Mouse (Mus musculus) layer of hippocampus, postnatal 25 days (tissue): Measurements from ENCODE around the gene Cort. TPM values are rescaled to one million over a fixed set of nuclear protein-coding genes. Genes with fewer than 3 reads are reported as not detected.
"Not testable (repeated sequence)": the region's sequence is repeated elsewhere in the genome, so short reads cannot be mapped to it uniquely, and the experiment has no call there.

Experiments used
- DNase-seq, 2 experiments: peaks; one replicate each; pipeline ENCODE4 v3.0.0; 2022; ENCODE audit warnings: mixed read lengths in 2 of 2, low spot score in 1 of 2; ENCODE audit errors: extremely low spot score in 1 of 2
- total RNA-seq, 2 experiments: library from RNA; stranded (reverse); gene quantifications; 2 replicates each; pipeline ENCODE4 v1.2.3; 2021

Gene Cort
- total RNA-seq: 10 to 100 TPM in 1 of 2 experiments, 1 to 10 TPM in 1; 8.1 to 10.7 TPM

DNA sequence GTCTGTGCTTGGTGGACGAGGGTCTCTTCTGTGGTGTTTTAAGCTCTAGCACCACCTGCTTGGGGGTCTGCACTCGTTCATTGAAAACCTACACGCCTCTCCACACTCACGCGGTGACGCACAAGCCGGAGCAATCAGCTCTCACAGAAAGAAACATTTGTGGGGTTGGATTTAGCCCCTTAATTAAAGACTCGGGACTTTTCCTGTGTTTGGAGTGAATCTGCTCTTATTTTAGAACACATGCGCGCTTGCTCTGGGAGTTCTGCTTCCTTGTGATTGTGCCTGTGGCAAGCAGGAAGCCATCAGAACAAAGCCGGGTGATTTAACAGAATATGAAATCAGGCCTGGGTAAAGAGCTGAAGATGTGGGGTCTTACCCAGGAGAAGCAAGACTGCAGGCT, at the start of gene Cort:
Cort (minus strand) TSS at position 101 of the 400 bp plus-strand sequence.
- DNase-seq: no peak

DNA sequence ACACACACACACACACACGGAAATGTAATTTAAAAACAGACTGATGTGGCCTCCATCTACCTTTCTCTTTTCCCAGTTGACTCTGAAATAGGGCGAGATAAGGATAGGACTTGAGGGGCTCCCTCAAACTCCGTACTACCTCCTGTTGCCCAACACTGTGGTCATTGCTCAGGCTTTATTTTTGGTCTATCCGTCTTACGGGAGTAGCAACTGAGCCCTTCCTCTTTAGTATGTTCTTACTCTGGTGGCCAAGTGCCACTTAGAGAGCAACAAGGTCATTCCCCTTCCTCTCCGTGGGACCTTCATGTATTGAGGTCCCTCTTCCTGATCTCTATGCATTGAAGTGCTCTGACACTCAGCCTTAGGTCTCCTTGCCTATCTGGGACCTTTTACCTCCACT, 47.1 kb upstream of the Cort start:
- DNase-seq: no peak

DNA sequence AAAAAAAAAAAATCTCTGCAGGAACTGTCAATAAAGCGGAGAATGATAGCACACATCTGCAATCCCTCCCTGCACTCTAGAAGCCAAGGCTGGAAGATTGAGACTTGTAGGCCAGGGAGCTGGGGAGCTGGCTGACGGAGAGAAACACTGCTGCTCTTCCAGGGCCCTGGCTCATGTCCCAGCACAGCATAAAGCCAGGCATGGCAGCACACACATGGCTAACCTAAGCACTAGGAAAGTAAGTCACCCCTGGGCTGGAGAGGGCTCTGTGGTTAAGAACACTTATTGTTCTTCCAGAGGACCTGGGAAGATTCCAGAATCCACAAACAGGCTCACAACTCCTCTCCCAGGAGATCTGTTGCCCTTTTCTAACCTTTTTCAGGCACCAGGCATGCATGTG, 46.1 kb upstream of the Cort start:
- DNase-seq: no peak

GRCm38 (mm10) chr4:149172083-149172482, 45.5 kb upstream of the Cort start:
- DNase-seq: no peak

DNA sequence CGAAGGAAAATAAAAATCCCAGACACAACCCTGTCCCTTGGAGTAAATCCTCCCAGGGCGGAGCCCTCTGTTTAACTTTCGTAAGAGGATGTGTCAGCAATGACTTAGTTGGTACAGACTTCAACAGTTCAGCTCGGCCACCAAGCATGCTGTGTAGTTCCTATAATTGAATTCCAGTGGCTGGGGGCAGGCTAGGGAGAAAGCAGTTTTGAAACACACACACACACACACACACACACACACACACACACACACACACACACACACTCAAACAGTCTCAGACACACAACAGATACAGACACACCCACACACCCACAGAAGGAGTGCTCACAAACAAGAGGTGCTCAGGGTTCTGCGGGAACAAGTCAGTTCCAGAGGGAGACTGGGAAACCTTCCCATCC, 45.0 kb upstream of the Cort start:
- no peak for DNase-seq

- DNase-seq: no peak
These were observed 43.9 kb upstream of the Cort start for GRCm38 (mm10) chr4:149170394-149170931.

DNA sequence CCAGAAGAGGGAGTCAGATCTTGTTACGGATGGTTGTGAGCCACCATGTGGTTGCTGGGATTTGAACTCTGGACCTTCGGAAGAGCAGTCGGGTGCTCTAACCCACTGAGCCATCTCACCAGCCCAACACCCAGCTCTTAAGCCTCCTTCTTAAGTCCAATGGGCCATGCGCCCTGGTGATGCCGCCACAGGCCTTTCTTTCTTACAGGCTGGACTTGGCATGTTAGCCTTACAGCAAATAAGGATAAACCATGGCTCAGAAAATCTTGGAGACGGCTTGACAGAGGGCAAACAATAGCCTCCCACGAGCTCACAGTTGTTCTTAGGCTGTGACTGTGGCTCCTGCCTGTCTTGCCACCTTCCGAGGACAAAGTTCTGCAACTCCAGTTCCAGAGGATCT, 43.4 kb upstream of the Cort start:
- DNase-seq: not testable (repeated sequence)

GRCm38 (mm10) chr4:149168016-149168415, 41.5 kb upstream of the Cort start:
- DNase-seq: no peak

DNA sequence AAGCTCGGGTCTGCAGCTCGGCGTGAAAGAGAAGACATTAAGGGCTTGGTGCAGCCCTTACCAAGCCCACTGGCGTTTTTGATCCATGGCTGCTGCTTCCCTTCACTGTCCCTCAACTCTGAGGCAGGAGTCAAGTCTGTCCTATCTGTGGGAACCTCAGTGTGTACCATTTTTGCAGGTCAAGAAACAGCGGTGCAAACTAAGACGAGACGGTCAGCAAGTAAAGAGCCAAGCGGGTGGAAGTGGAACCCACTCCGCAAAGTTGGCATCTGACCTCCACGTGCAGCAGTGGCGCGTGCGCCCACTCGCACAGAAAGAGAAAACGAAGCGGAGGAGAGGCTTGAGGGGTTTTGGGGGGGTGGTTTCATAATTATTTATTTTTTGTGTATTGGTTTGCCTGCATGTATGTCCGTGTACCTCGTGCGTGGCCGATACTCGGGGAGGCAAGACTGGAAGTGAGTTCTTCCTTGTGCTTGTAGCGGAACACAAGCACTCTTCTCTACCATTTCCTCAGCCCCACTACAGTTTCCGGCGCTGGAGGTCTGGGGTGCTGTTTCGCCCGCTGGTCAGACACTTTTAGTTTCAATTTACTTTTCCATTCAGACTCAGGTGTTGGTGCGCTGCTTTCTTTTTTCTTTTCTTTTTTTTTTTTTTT, 40.5 kb upstream of the Cort start:
- peak in 1 of 2 experiments; percentile 23 for DNase-seq

DNA sequence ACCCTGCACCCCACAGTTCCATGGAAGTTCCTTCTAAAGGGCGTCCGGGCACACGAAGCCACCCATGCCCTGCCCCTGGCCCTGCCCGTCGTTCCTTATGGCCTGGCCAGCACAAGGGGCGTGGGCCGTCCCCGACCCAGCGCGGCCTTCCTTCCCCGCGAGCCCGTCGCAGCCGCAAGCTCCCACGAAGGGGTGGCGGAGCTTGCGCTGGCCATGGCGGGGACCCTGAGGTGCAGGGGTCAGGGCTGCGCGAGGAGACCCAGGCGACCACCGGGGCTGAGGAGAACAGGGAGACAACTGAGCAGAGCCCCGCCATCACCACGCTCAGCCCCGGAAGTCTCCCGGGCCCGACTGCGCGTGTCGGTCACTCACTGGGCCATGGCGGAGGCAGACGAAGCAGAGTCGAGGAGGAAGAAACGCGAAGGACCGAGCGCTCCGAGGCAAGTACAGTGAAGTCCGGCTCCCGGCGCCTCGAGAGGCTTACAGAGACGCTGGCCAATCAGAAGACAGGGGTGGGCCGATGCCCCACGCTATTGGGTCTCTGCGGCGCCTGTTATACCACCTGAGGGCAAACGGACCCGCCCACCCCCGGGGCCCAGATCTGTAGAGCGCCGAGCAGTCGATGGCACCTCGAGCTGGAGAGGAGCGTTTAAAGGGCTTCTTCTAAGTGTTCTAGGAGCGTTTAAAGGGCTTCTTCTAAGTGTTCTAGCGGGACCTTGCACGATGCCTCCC, 39.8 kb upstream of the Cort start, which contains the start of gene Pgd:
Pgd (minus strand) TSS at position 557 of the 732 bp plus-strand sequence.
- peak; percentile 90 to 91 for DNase-seq

- DNase-seq: no peak
These were observed 37.6 kb upstream of the Cort start for GRCm38 (mm10) chr4:149164150-149164549.

GRCm38 (mm10) chr4:149163196-149163595, 36.6 kb upstream of the Cort start:
- DNase-seq: no peak

GRCm38 (mm10) chr4:149161166-149161565, 34.6 kb upstream of the Cort start:
- no peak for DNase-seq

- DNase-seq: no peak
These were observed 33.3 kb upstream of the Cort start for GRCm38 (mm10) chr4:149159891-149160290.

GRCm38 (mm10) chr4:149159203-149159602, 32.6 kb upstream of the Cort start:
- DNase-seq: no peak

DNA sequence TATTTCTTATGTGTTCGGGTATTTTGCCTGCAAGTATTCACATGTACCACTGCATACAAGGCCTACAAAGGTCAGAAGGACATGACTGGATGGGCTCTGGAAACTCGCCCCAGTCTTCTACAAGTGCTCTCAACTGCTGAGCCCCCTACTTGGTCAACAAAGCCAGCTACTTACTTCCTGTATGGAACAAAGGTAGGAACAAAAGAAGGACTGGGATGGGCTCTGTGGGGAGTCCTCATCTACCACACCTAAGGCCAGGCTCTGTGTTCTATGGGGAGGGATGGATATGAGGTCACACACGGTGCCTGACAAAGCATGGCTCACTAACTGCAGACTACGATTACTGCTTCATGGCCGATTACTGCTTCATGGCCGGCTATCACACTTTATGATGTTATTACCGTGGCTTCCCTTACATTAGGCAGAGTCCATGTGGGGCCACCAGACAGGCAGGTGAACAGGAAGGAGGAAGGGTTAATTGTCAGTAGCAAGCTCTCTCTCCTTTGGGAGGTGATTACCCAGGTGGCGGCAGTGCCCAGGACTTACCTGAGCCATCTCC, 30.9 kb upstream of the Cort start:
- no peak for DNase-seq

DNA sequence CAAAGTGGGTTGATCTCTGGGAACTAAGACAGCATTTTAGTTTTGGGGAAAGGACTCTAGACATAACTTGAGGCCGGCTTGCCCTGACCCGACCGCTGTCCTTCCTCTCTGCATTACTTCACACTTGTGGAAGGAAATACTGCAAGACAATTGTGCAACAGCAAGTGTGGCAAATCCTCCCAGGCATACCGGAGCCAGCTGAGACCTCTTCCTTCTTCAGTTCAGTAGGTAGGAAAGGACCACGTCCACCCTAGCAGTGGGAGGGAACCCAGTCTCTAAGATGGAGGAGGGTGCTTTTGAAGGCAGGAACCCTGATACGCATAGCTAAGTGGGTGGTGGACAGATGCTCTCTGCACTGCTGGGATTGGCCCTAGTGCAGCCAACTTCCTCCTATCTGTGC, 29.1 kb upstream of the Cort start:
- DNase-seq: no peak

DNA sequence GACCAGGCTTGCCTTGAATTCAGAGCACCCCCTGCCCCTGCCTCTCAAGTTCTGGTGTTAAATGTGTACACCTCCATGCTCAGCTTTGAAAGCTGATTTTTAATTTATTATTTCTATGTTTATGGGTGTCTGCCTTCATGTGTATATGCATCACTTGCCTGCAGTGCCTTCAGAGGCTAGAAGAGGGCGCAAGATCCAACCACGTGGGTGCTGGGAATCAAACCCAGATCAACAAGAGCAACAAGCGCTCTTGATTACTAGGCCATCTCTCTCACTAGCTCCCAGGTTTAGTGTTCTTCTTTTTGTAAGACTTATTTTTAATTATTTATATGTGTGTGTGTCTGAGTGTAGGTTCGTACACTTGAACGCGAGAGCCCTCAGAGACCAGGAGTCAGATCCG, 28.3 kb upstream of the Cort start:
- DNase-seq: no peak

- DNase-seq: no peak
These were observed 24.2 kb upstream of the Cort start for GRCm38 (mm10) chr4:149150721-149151120.

GRCm38 (mm10) chr4:149150256-149150655, 23.7 kb upstream of the Cort start:
- no peak for DNase-seq

- no peak for DNase-seq
These were observed 23.0 kb upstream of the Cort start for GRCm38 (mm10) chr4:149149611-149150010.
